Mouse (Mus musculus): ENCODE results near the gene Slc50a1.

DNA sequence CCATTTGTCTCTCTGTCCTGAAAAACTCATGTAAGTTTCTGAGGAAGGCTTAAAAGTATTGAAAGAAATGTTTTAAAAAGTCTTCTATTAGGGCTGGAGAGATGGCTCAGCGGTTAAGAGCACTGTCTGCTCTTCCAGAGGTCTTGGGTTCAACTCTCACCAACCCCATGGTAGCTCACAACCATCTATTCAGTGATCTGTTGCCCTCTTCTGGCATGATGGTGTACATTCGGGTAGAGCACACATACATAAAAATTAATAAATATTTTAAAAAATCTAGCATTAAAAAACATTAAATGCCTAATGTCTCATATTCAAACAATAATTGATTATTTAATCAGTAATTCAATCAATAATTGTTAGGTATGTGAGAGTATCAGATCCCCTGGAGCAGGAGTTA, 30.1 kb upstream of the Slc50a1 start:
- TF ChIP-seq TBP (conservative IDR thresholded peaks at IDR 0.05; ENCODE audit: low read depth, low read length) (no peak), CTCF (conservative IDR thresholded peaks at IDR 0.05 in 1 of 2, IDR thresholded peaks at IDR 0.05 in 1 of 2; ENCODE audit: low read depth in 2 of 2, low read length in 2 of 2) (peak in 1 of 2 experiments; percentile 56; a peak in 2 of 4 replicates), SMC3 (IDR thresholded peaks at IDR 0.05; ENCODE audit: low read depth, low read length) (peak; percentile 37; the same call in 1 of the 2 replicates), BHLHE40 (IDR thresholded peaks at IDR 0.05; ENCODE audit: low read depth, low read length) (no peak), USF2 (conservative IDR thresholded peaks at IDR 0.05; ENCODE audit: low read depth, low read length) (no peak), POLR2AphosphoS2 (IDR thresholded peaks at IDR 0.05; ENCODE audit: low read depth, low read length) (no peak), SIN3A (IDR thresholded peaks at IDR 0.05; ENCODE audit: low read length) (no peak), ZNF384 (IDR thresholded peaks at IDR 0.05; ENCODE audit: low read depth, low read length) (no peak), ZC3H11A (IDR thresholded peaks at IDR 0.05; ENCODE audit: low read depth, low read length) (no peak), HCFC1 (IDR thresholded peaks at IDR 0.05; ENCODE audit: low read depth, low read length) (no peak), POLR2A (IDR thresholded peaks at IDR 0.05; ENCODE audit: low read depth, low read length) (no peak), MYC (IDR thresholded peaks at IDR 0.05; ENCODE audit: low read depth, low read length) (no peak), USF1 (IDR thresholded peaks at IDR 0.05; ENCODE audit: low read depth, low read length) (no peak), MAX (IDR thresholded peaks at IDR 0.05; ENCODE audit: low read length) (no peak)

All from CH12.LX (cell line).